Mouse (Mus musculus) kidney, embryonic 16.5 days (tissue): Measurements from ENCODE around the gene Dynlt1a. TPM values are rescaled to one million over a fixed set of nuclear protein-coding genes. Genes with fewer than 3 reads are reported as not detected.
"Not testable (repeated sequence)": the region's sequence is repeated elsewhere in the genome, so short reads cannot be mapped to it uniquely, and the experiment has no call there.

Experiments
- ATAC-seq: fragments of 200-750 bp; cut with Nextera tagmentation; 2 replicates; pipeline ENCODE4 v1.8.0; 2017; ENCODE audit warnings: moderate TSS enrichment; ENCODE audit not compliant: low FRiP score, low TSS enrichment
- H3K27ac ChIP-seq: fragments of 300-500 bp; sonication (generic); 2 replicates; pipeline ENCODE4 v1.5.1; 2014; ENCODE audit warnings: low read length
- H3K27me3 ChIP-seq: fragments of 300-500 bp; sonication (generic); 2 replicates; pipeline ENCODE4 v1.6.1; 2014; ENCODE audit warnings: low read length, control low read depth, mixed read lengths; ENCODE audit not compliant: insufficient read depth
- H3K36me3 ChIP-seq: fragments of 300-500 bp; sonication (generic); 2 replicates; pipeline ENCODE4 v1.6.1; 2014; ENCODE audit warnings: low read length, control low read depth, mixed read lengths; ENCODE audit not compliant: insufficient read depth
- H3K4me1 ChIP-seq: fragments of 300-500 bp; sonication (generic); 2 replicates; pipeline ENCODE4 v1.6.1; 2014; ENCODE audit warnings: low read length, control low read depth, mixed read lengths; ENCODE audit not compliant: insufficient read depth
- H3K4me2 ChIP-seq: fragments of 300-500 bp; sonication (generic); replicated peaks from 2 replicates; pipeline ENCODE4 v1.6.1; 2014; ENCODE audit warnings: low read depth, low read length
- H3K4me3 ChIP-seq: fragments of 300-500 bp; sonication (generic); 2 replicates; pipeline ENCODE4 v1.5.1; 2014; ENCODE audit warnings: mild to moderate bottlenecking, low read length
- H3K9ac ChIP-seq: fragments of 300-500 bp; sonication (generic); replicated peaks from 2 replicates; pipeline ENCODE4 v1.6.1; 2014; ENCODE audit warnings: low read length
- H3K9me3 ChIP-seq: fragments of 300-500 bp; sonication (generic); 2 replicates; pipeline ENCODE4 v1.6.1; 2016; ENCODE audit warnings: low read length, control low read depth
- WGBS: fragments of 180-500 bp; shearing (Covaris S2); extraction: QIAGEN DNeasy Blood & Tissue Kit; methylation state at CpG from one replicate; pipeline ENCODE4 v1.1.7; 2014; 5-methylcytosine and 5-hydroxymethylcytosine counted together
- polyA plus RNA-seq: library from polyadenylated mRNA; unstranded; fragments of >200 nt; fragmentation: Nextera tagmentation; extraction: Ambion mirVana; gene quantifications from 2 replicates; pipeline ENCODE4 v1.2.1, GENCODE M21; 2015

The Dynlt1a gene
- polyA plus RNA-seq, 1 experiment from 2014 or later, result 15.1 TPM

GRCm38 (mm10) chr17:6270840-6271239 is 46.5 kb downstream of the Dynlt1a start:
- Histone ChIP-seq H3K9ac (peak overlapping the region; percentile 61), H3K4me2 (peak overlapping the region; percentile 57), H3K4me3 (peak overlapping the region; percentile 49)
- H3K9me3 ChIP-seq, H3K27me3 ChIP-seq, H3K36me3 ChIP-seq, H3K4me1 ChIP-seq, H3K27ac ChIP-seq: not testable (repeated sequence)
- peak; percentile 16; the same call in 1 of the 2 replicates for ATAC-seq
- under 1% methylated on average over 25 of the region's 25 CpGs for WGBS

GRCm38 (mm10) chr17:6269876-6270831 is 47.1 kb downstream of the Dynlt1a start:
- H3K4me1 ChIP-seq, H3K36me3 ChIP-seq, H3K27ac ChIP-seq, H3K9me3 ChIP-seq, H3K27me3 ChIP-seq: not testable (repeated sequence)
- WGBS, result under 1% methylated on average over 43 of the region's 84 CpGs
- peak overlapping the region; percentile 57 for H3K4me2 ChIP-seq
- H3K4me3 ChIP-seq, result peak overlapping the region; percentile 49
- ATAC-seq, result peak; percentile 87; the same call in 1 of the 2 replicates
- peak overlapping the region; percentile 61 for H3K9ac ChIP-seq

- not testable (repeated sequence) for H3K27me3 ChIP-seq, H3K9me3 ChIP-seq, H3K4me3 ChIP-seq, H3K36me3 ChIP-seq, H3K27ac ChIP-seq, H3K9ac ChIP-seq, H3K4me1 ChIP-seq, ATAC-seq
- 1% methylated on average over 5 of the region's 20 CpGs for WGBS
- peak overlapping the region; percentile 44; the same call in 1 of the 2 replicates for H3K4me2 ChIP-seq
Observed at GRCm38 (mm10) chr17:6257070-6257456, 60.2 kb downstream of the Dynlt1a start.

- not testable (repeated sequence) for H3K9me3 ChIP-seq, H3K4me1 ChIP-seq, H3K9ac ChIP-seq, H3K36me3 ChIP-seq, H3K27ac ChIP-seq, H3K27me3 ChIP-seq, H3K4me3 ChIP-seq
- WGBS, result 0% methylated on average over 18 of the region's 51 CpGs
- ATAC-seq, result peak; percentile 73
- H3K4me2 ChIP-seq, result peak within 1 kb of the TSS; percentile 44
Observed at GRCm38 (mm10) chr17:6256400-6257069, 60.8 kb downstream of the Dynlt1a start, which contains the start of gene Tmem181a. Gene Tmem181a (plus strand): TSS chr17:6256860.

Other genes starting within 250 kb of the Dynlt1a start
- 5.1 and 6.0 TPM in 2 replicates for gene Serac1, start 237.8 kb downstream of the Dynlt1a start, polyA plus RNA-seq
- 153 and 156 TPM in 2 replicates for gene Gtf2h5, start 237.7 kb downstream of the Dynlt1a start, polyA plus RNA-seq
- gene Tulp4, start 211.1 kb downstream of the Dynlt1a start, polyA plus RNA-seq, result 81.3 and 94.6 TPM in 2 replicates
- gene Tmem181a, start 60.6 kb downstream of the Dynlt1a start, polyA plus RNA-seq, result 13.3 and 13.8 TPM in 2 replicates
- gene Dynlt1b, start 112.6 kb upstream of the Dynlt1a start, polyA plus RNA-seq, result 414 and 449 TPM in 2 replicates